ENCODE assay signal across 27 mouse cellular contexts in the genomic region with DNA sequence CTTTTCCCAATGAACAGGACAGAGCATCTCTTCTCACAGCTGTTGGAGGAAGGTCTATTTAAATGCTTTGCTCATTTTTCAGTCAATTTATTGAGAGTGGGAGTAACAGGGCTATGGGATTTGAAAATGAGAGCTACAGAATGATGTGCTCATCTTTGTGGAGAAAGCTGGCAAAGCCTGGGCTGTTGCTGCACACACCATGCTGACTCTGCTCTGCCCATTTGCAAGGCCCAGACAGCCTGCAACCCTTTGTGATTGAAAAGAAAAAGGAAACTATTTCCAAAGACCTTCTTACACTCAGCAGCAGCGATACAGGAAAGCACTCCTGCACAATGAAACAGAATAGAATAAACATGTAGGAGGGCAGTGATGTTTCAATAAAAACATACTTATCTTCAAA.
A peak's percentile ranks its signal among the peaks of the same experiment; 100 is the strongest.
DNase-seq lines count a peak whose midpoint lies in the region; ATAC-seq and TF ChIP-seq lines count a peak whose summit lies in the region.
"Had no signal": no experiment of that assay in that cellular context is flagged by ENCODE, and none has a peak within 500 bp of the region (broad histone marks: within the 10 kb centered on the region; RNA-seq: fewer than 3 reads in every experiment).

No protein-coding gene starts in this region.

- no peak overlapping the region; the same call in 1 of the 2 replicates for H3K27ac ChIP-seq in hindbrain, postnatal 0 days
- no peak overlapping the region; the same call in 1 of the 2 replicates for H3K27ac ChIP-seq in hindbrain, embryonic 13.5 days
- 0 out of 2 replicates have a peak overlapping the region, but pooled peaks have one; percentile 32 for H3K27ac ChIP-seq in midbrain, postnatal 0 days (ENCODE audit: low read depth, low read length)
- H3K27ac ChIP-seq in midbrain, embryonic 15.5 days: no peak overlapping the region
- H3K27ac ChIP-seq: embryonic facial prominence, embryonic 12.5 days; embryonic facial prominence, embryonic 15.5 days; forebrain, embryonic 12.5 days; forebrain, embryonic 15.5 days; heart, embryonic 15.5 days; hindbrain, embryonic 10.5 days; hindbrain, embryonic 14.5 days had no signal

- ATAC-seq in frontal cortex, adult (ENCODE audit: low TSS enrichment): peak; percentile 70
- ATAC-seq in hindbrain, postnatal 0 days: no peak
- no peak for ATAC-seq in hindbrain, embryonic 13.5 days (ENCODE audit: low FRiP score)
- no peak for ATAC-seq in midbrain, postnatal 0 days (ENCODE audit: low FRiP score)
- no peak for ATAC-seq in midbrain, embryonic 15.5 days (replicated peaks)
- ATAC-seq: activated CD4-positive, CD25-positive, alpha-beta regulatory T cell, adult 4 months; forebrain, embryonic 15.5 days had no signal

- no peak overlapping the region for H3K4me2 ChIP-seq in hindbrain, postnatal 0 days (ENCODE audit: low read depth, low read length)
- H3K4me2 ChIP-seq in hindbrain, embryonic 13.5 days: no peak overlapping the region
- no peak overlapping the region for H3K4me2 ChIP-seq in midbrain, postnatal 0 days (ENCODE audit: low read depth, low read length, poor library complexity, severe bottlenecking)
- H3K4me2 ChIP-seq in midbrain, embryonic 15.5 days: no peak overlapping the region
- H3K4me2 ChIP-seq: embryonic facial prominence, embryonic 12.5 days; embryonic facial prominence, embryonic 15.5 days; forebrain, embryonic 12.5 days; forebrain, embryonic 15.5 days; heart, embryonic 12.5 days; heart, embryonic 15.5 days; hindbrain, embryonic 14.5 days had no signal

- no peaks in the 10 kb centered on the region for H3K27me3 ChIP-seq in hindbrain, postnatal 0 days (ENCODE audit: insufficient read depth, low read length)
- H3K27me3 ChIP-seq in hindbrain, embryonic 13.5 days: no peaks in the 10 kb centered on the region
- H3K27me3 ChIP-seq in midbrain, postnatal 0 days (ENCODE audit: insufficient read depth, low read length): no peaks in the 10 kb centered on the region
- no peaks in the 10 kb centered on the region for H3K27me3 ChIP-seq in midbrain, embryonic 15.5 days (replicated peaks)
- H3K27me3 ChIP-seq: embryonic facial prominence, embryonic 12.5 days; embryonic facial prominence, embryonic 15.5 days; forebrain, embryonic 12.5 days; forebrain, embryonic 15.5 days; heart, embryonic 12.5 days; heart, embryonic 15.5 days had no signal

- WGBS in hindbrain, postnatal 0 days: 48% methylated on average over 1 of the region's 1 CpGs
- WGBS in hindbrain, embryonic 13.5 days: 68% methylated on average over 1 of the region's 1 CpGs
- WGBS in midbrain, postnatal 0 days: 50% methylated on average over 1 of the region's 1 CpGs
- 52% methylated on average over 1 of the region's 1 CpGs for WGBS in midbrain, embryonic 15.5 days

- no peak for DNase-seq in frontal cortex, postnatal 25 days (ENCODE audit: low spot score in 2 of 2)
- DNase-seq in hindbrain, postnatal 0 days (ENCODE audit: low spot score): peak; percentile 6
- no peak for DNase-seq in midbrain, postnatal 0 days (ENCODE audit: low spot score)
- DNase-seq in brain, adult 2 months (ENCODE audit: low read depth, low spot score): peak; percentile 51
- no peak for DNase-seq in urinary bladder, postnatal 10 days (ENCODE audit: low spot score)
- DNase-seq: adrenal gland, adult 8-10 months; adrenal gland, postnatal 25 days; cerebellum, adult 11 months; cerebellum, adult 2 months; cerebellum, adult 9-11 months; cerebellum, postnatal 25 days; gastrocnemius, postnatal 10 days; gastrocnemius, postnatal 36 days; heart, postnatal 10 days; heart, postnatal 36 days had no signal

- no peak for TF ChIP-seq CTCF in hindbrain, postnatal 0 days (IDR thresholded peaks at IDR 0.05; ENCODE audit: low read depth)
- no peak for TF ChIP-seq CTCF in midbrain, postnatal 0 days (IDR thresholded peaks at IDR 0.05)

- H3K4me1 ChIP-seq in hindbrain, postnatal 0 days (ENCODE audit: insufficient read depth, low read length): no peaks in the 10 kb centered on the region
- no peaks in the 10 kb centered on the region for H3K4me1 ChIP-seq in hindbrain, embryonic 13.5 days (replicated peaks)
- H3K4me1 ChIP-seq in midbrain, postnatal 0 days (ENCODE audit: insufficient read depth, low read length): no peaks in the 10 kb centered on the region
- no peaks in the 10 kb centered on the region for H3K4me1 ChIP-seq in midbrain, embryonic 15.5 days
- H3K4me1 ChIP-seq: embryonic facial prominence, embryonic 12.5 days; embryonic facial prominence, embryonic 15.5 days; forebrain, embryonic 12.5 days; forebrain, embryonic 15.5 days; heart, embryonic 12.5 days; heart, embryonic 15.5 days; hindbrain, embryonic 10.5 days had no signal

- H3K9me3 ChIP-seq in hindbrain, postnatal 0 days (ENCODE audit: low read length): no peaks in the 10 kb centered on the region
- no peaks in the 10 kb centered on the region for H3K9me3 ChIP-seq in hindbrain, embryonic 13.5 days
- H3K9me3 ChIP-seq in midbrain, postnatal 0 days (ENCODE audit: low read length): no peaks in the 10 kb centered on the region
- H3K9me3 ChIP-seq in midbrain, embryonic 15.5 days: no peaks in the 10 kb centered on the region
- H3K9me3 ChIP-seq: embryonic facial prominence, embryonic 12.5 days; embryonic facial prominence, embryonic 15.5 days; forebrain, embryonic 12.5 days; forebrain, embryonic 15.5 days; heart, embryonic 12.5 days; heart, embryonic 15.5 days; hindbrain, embryonic 10.5 days had no signal

- no peaks in the 10 kb centered on the region for H3K36me3 ChIP-seq in hindbrain, postnatal 0 days (ENCODE audit: insufficient read depth, low read length)
- no peaks in the 10 kb centered on the region for H3K36me3 ChIP-seq in hindbrain, embryonic 13.5 days
- no peaks in the 10 kb centered on the region for H3K36me3 ChIP-seq in midbrain, postnatal 0 days (ENCODE audit: insufficient read depth, low read length)
- no peaks in the 10 kb centered on the region for H3K36me3 ChIP-seq in midbrain, embryonic 15.5 days (replicated peaks)
- H3K36me3 ChIP-seq: embryonic facial prominence, embryonic 12.5 days; embryonic facial prominence, embryonic 15.5 days; forebrain, embryonic 12.5 days; forebrain, embryonic 15.5 days; heart, embryonic 12.5 days; heart, embryonic 15.5 days; hindbrain, embryonic 10.5 days had no signal

- no peak overlapping the region for H3K4me3 ChIP-seq in hindbrain, postnatal 0 days (ENCODE audit: low read length)
- no peak overlapping the region for H3K4me3 ChIP-seq in hindbrain, embryonic 13.5 days
- no peak overlapping the region for H3K4me3 ChIP-seq in midbrain, postnatal 0 days (ENCODE audit: low read depth, low read length)
- H3K4me3 ChIP-seq in midbrain, embryonic 15.5 days: no peak overlapping the region
- H3K4me3 ChIP-seq: embryonic facial prominence, embryonic 12.5 days; embryonic facial prominence, embryonic 15.5 days; forebrain, embryonic 12.5 days; forebrain, embryonic 15.5 days; heart, embryonic 12.5 days; heart, embryonic 15.5 days; hindbrain, embryonic 10.5 days had no signal

- H3K9ac ChIP-seq in hindbrain, postnatal 0 days (replicated peaks; ENCODE audit: low read length): no peak overlapping the region
- no peak overlapping the region for H3K9ac ChIP-seq in hindbrain, embryonic 13.5 days
- no peak overlapping the region for H3K9ac ChIP-seq in midbrain, postnatal 0 days (replicated peaks; ENCODE audit: low read length, poor library complexity, severe bottlenecking)
- H3K9ac ChIP-seq in midbrain, embryonic 15.5 days: no peak overlapping the region
- H3K9ac ChIP-seq: embryonic facial prominence, embryonic 12.5 days; embryonic facial prominence, embryonic 15.5 days; forebrain, embryonic 12.5 days; forebrain, embryonic 15.5 days; heart, embryonic 12.5 days; heart, embryonic 15.5 days; hindbrain, embryonic 14.5 days had no signal

Comparison
In these comparisons a context has a peak if more than half of its experiments do, and no peak if none do; other contexts are left out.
1. DNase-seq: peak in hindbrain, postnatal 0 days (single experiment) and brain, adult 2 months (single experiment); none in frontal cortex, postnatal 25 days (0 of 2), midbrain, postnatal 0 days (single experiment) and urinary bladder, postnatal 10 days (single experiment).